In the genomic region with DNA sequence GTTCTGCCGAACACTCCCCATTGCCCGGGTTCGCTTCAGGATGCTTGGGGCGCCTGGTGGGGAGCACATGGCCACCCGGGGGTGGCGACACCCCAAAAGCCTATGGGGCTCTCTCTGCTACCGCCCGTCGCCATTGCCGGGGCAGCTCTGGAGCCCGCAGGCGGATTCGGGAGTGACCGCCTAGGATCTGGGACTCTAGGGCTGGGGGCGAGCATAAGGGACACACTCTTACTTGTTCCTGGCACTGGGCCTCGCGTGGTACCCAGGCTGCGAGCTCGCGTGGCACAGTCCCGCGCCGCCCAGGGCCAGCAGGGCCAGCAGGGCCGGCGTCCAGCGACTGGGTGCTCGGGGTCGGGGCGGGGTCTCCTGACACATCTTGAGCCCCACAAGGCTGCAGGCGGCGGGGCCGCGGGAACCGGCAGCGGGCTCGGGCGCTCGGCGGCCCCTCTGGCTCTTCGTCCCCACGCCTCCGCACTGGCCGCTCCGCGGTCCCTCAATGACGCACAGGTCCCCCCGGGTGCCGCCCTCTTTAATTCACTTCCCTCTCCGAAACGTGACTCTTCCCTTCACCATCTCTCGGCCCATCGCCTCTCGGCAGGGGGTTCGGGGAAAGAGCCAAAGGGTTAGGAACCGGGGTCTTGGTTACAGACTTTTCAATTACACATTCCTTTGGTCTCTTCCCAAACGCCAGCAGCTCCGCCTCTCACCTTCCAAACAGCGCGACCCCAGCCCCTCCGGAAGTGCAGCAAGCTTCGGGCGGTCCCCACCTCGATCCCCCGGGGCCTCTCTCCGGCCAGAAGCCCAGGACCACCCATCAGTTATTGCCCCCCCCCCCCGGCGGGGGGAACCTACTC, we compare ENCODE assay signal across 8 mouse cellular contexts. TPM values are rescaled to one million over a fixed set of nuclear protein-coding genes. Genes with fewer than 3 reads are reported as not detected.
DNase-seq lines count a peak whose midpoint lies in the region; ATAC-seq and TF ChIP-seq lines count a peak whose summit lies in the region.

No protein-coding gene starts in this region.

- H3K4me2 ChIP-seq in hindbrain, embryonic 12.5 days (replicated peaks): peak overlapping the region; percentile 100
- H3K4me2 ChIP-seq in lung, embryonic 14.5 days: peak overlapping the region; percentile 100
- H3K4me2 ChIP-seq in neural tube, embryonic 14.5 days (ENCODE audit: low read depth, low read length): peak overlapping the region; percentile 100

- no peaks in the 10 kb centered on the region for H3K36me3 ChIP-seq in hindbrain, embryonic 12.5 days
- no peaks in the 10 kb centered on the region for H3K36me3 ChIP-seq in lung, embryonic 14.5 days (ENCODE audit: insufficient read depth)
- H3K36me3 ChIP-seq in neural tube, embryonic 14.5 days (ENCODE audit: control insufficient read depth, insufficient read depth, low read length): no peaks in the 10 kb centered on the region

- DNase-seq in cerebellum, adult 2 months: no peak
- DNase-seq in cerebellum, adult 9-10 months: no peak
- DNase-seq in adrenal gland, postnatal 36 days: peak; percentile 48 to 55
- DNase-seq in forelimb bud, embryonic 11.5 days (ENCODE audit: low read depth, low spot score): peak; percentile 32
- DNase-seq in lung, embryonic 14.5 days: peak; percentile 60
- peak; percentile 16 to 46 for DNase-seq in urinary bladder, postnatal 36 days (ENCODE audit: low spot score in 2 of 2)

- 0 out of 2 replicates have a peak, but pooled peaks cover 2% of the 10 kb centered on the region for H3K4me1 ChIP-seq in cerebellum, adult 2 months (ENCODE audit: control insufficient read depth, insufficient read depth, low read length)
- peaks cover 16% of the 10 kb centered on the region for H3K4me1 ChIP-seq in hindbrain, embryonic 12.5 days
- 0 out of 2 replicates have a peak, but pooled peaks cover 3% of the 10 kb centered on the region for H3K4me1 ChIP-seq in lung, embryonic 14.5 days (ENCODE audit: insufficient read depth)
- H3K4me1 ChIP-seq in neural tube, embryonic 14.5 days (ENCODE audit: control insufficient read depth, insufficient read depth, low read length): no peaks in the 10 kb centered on the region

- peak; percentile 58 for ATAC-seq in hindbrain, embryonic 12.5 days (ENCODE audit: low FRiP score)
- peak; percentile 59 for ATAC-seq in lung, embryonic 14.5 days (ENCODE audit: insufficient read depth)
- ATAC-seq in neural tube, embryonic 14.5 days (ENCODE audit: low read depth): peak; percentile 63

- no peak for TF ChIP-seq POLR2A in cerebellum, adult 2 months (IDR thresholded peaks at IDR 0.05; ENCODE audit: borderline replicate concordance, insufficient read depth, low read length)

- no peak overlapping the region for H3K27ac ChIP-seq in cerebellum, adult 2 months (ENCODE audit: insufficient read depth, low read length)
- H3K27ac ChIP-seq in hindbrain, embryonic 12.5 days: no peak overlapping the region
- H3K27ac ChIP-seq in lung, embryonic 14.5 days (ENCODE audit: low read depth): no peak overlapping the region
- no peak overlapping the region for H3K27ac ChIP-seq in neural tube, embryonic 14.5 days (ENCODE audit: low read depth, low read length)

- no peak for TF ChIP-seq CTCF in cerebellum, adult 2 months (IDR thresholded peaks at IDR 0.05; ENCODE audit: borderline replicate concordance, insufficient read depth, low read depth, low read length)
- TF ChIP-seq CTCF in lung, embryonic 14.5 days (IDR thresholded peaks at IDR 0.05; ENCODE audit: low read depth): no peak

- peak overlapping the region; percentile 29 for H3K4me3 ChIP-seq in cerebellum, adult 2 months (replicated peaks; ENCODE audit: insufficient read depth, low read depth, low read length)
- peak overlapping the region; percentile 72 for H3K4me3 ChIP-seq in hindbrain, embryonic 12.5 days
- H3K4me3 ChIP-seq in lung, embryonic 14.5 days (ENCODE audit: low read depth, low read length): peak overlapping the region; percentile 62
- peak overlapping the region; percentile 55 for H3K4me3 ChIP-seq in neural tube, embryonic 14.5 days (ENCODE audit: low read depth, low read length)

- H3K9me3 ChIP-seq in hindbrain, embryonic 12.5 days (replicated peaks): no peaks in the 10 kb centered on the region
- H3K9me3 ChIP-seq in lung, embryonic 14.5 days (ENCODE audit: low read depth, low read length): no peaks in the 10 kb centered on the region
- H3K9me3 ChIP-seq in neural tube, embryonic 14.5 days (ENCODE audit: control insufficient read depth, low read length): no peaks in the 10 kb centered on the region

- WGBS in cerebellum, adult 2 months: under 1% methylated on average over 60 of the region's 67 CpGs
- WGBS in hindbrain, embryonic 12.5 days: under 1% methylated on average over 60 of the region's 67 CpGs
- under 1% methylated on average over 67 of the region's 67 CpGs for WGBS in lung, embryonic 14.5 days
- WGBS in neural tube, embryonic 14.5 days: under 1% methylated on average over 64 of the region's 67 CpGs

- peak overlapping the region; percentile 68 for H3K9ac ChIP-seq in hindbrain, embryonic 12.5 days
- H3K9ac ChIP-seq in lung, embryonic 14.5 days: peak overlapping the region; percentile 60
- H3K9ac ChIP-seq in neural tube, embryonic 14.5 days (replicated peaks; ENCODE audit: low read depth, low read length): peak overlapping the region; percentile 60

- H3K27me3 ChIP-seq in cerebellum, adult 2 months (ENCODE audit: control insufficient read depth, insufficient read depth, low read length): peaks cover 6% of the 10 kb centered on the region; the same call in 1 of the 2 replicates
- H3K27me3 ChIP-seq in hindbrain, embryonic 12.5 days: peaks cover 15% of the 10 kb centered on the region
- H3K27me3 ChIP-seq in lung, embryonic 14.5 days (ENCODE audit: insufficient read depth, low read length): peaks cover 29% of the 10 kb centered on the region
- H3K27me3 ChIP-seq in neural tube, embryonic 14.5 days (ENCODE audit: control insufficient read depth, insufficient read depth, low read length): peaks cover 4% of the 10 kb centered on the region; the same call in 1 of the 2 replicates

RNA-seq across cellular contexts. Expression of gene Emilin2, which starts 1.1 kb away (rescaled TPM):
- 3.7 and 4.5 TPM in 2 replicates for polyA plus RNA-seq in cerebellum, adult 2 months (2012; rRNA removed)
- 10 to 100 TPM in 1 of 2 experiments, 1 to 10 TPM in 1; 5.8 to 10.8 TPM for total RNA-seq in adrenal gland, postnatal 36 days (2021)
- polyA plus RNA-seq in hindbrain, embryonic 12.5 days (2016; fragmentation: Nextera tagmentation; extraction: Ambion mirVana): 9.5 and 9.6 TPM in 2 replicates
- 3.6 and 3.8 TPM in 2 replicates for polyA plus RNA-seq in lung, embryonic 14.5 days (2014; fragmentation: Nextera tagmentation; extraction: Ambion mirVana)
- polyA plus RNA-seq in neural tube, embryonic 14.5 days (2014; fragmentation: Nextera tagmentation; extraction: Ambion mirVana): 1.7 and 2.0 TPM in 2 replicates

Comparison
In these comparisons a context has a peak if more than half of its experiments do, and no peak if none do; other contexts are left out.
1. DNase-seq: peak in adrenal gland, postnatal 36 days (2 of 2), forelimb bud, embryonic 11.5 days (single experiment), lung, embryonic 14.5 days (single experiment) and urinary bladder, postnatal 36 days (2 of 2); none in cerebellum, adult 2 months (0 of 2) and cerebellum, adult 9-10 months (single experiment).
2. Peak in every context shown above with its lines, with median percentiles within 50 percentile points of each other: H3K4me3 ChIP-seq, ATAC-seq, H3K4me2 ChIP-seq and H3K9ac ChIP-seq.